Mouse (Mus musculus) lung, adult 2 months (tissue): ENCODE data around the gene Celf5.

ENCODE experiments used
- CTCF ChIP-seq: fragments of 200-500 bp; IDR thresholded peaks from 2 replicates; pipeline ENCODE4 v1.5.1; 2011; ENCODE audit warnings: mild to moderate bottlenecking, low read length, control low read depth; ENCODE audit not compliant: insufficient read depth
- POLR2A ChIP-seq: fragments of 200-500 bp; IDR thresholded peaks from 2 replicates; pipeline ENCODE4 v1.6.1; 2011; ENCODE audit warnings: low read depth, mild to moderate bottlenecking, control low read depth, low read length, borderline replicate concordance; ENCODE audit errors: extremely low read depth

GRCm38 (mm10) chr10:81422191-81422590 is 60.3 kb downstream of the Celf5 start:
- TF ChIP-seq POLR2A, result no peak
- no peak for TF ChIP-seq CTCF
